Mouse (Mus musculus) neutrophil, adult 83 days (primary cell): ENCODE measurements around the gene Gpbp1l1. TPM values are rescaled to one million over a fixed set of nuclear protein-coding genes. Genes with fewer than 3 reads are reported as not detected.

Source experiments
- total RNA-seq, 2 experiments: library from RNA; stranded (reverse); gene quantifications; one replicate each; pipeline ENCODE4 v1.2.4; 2023

Gene Gpbp1l1
- total RNA-seq: 10 to 100 TPM; 74.2 to 81.3 TPM

GRCm38 (mm10) chr4:116557306-116558121, at the start of gene Gpbp1l1:
Gpbp1l1 (plus strand) TSS chr4:116557658.

DNA sequence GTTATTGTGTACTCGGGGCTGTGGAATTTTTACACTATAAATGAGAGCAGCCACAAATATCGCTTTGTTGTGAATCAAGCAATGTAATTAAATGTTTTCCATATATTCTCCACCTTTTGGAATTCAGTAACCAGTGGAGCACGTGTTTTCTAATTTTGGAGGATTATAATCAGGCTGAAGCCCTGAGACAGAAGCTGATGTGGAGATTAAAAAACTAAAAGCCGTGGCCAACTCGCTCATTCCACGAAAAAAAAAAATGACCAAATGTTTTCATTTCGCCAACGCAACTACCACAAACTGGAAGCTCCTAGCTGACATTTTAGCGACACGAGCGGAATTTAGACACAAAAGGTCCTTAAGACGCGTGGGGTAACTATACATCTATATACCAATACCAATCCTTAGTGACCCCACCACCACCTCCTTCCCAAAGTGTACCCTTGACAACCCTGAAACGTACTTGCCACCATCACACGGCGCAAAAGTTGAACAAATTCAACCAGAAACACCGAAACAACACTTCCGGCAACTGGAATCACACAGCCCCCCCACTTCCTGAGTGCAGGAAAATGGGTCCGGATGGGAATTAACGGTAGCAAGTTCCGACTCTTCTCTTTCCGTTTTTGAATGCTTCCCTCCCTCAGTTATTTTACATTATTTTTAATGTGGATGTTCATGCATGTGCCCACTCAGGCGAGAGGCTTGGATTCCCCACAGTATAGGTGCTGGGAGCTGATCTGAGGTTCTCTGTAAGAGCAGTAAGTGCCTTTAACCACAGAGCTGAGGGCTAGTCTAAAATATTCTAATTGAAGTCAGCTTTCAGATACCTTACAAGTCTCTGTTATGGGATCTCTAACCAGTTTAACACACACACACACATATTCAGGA, 1.8 kb upstream of the Gpbp1l1 start, which contains the start of gene Tmem69:
Gene Tmem69, minus strand, starts transcription at position 524 of the 888 bp plus-strand sequence.

GRCm38 (mm10) chr4:116596379-116596778, 38.9 kb downstream of the Gpbp1l1 start, which contains the start of gene Ccdc17:
Ccdc17 (plus strand) TSS chr4:116596654.

GRCm38 (mm10) chr4:116627722-116628662, 70.5 kb downstream of the Gpbp1l1 start, which contains the start of gene Nasp:
Nasp (minus strand) TSS chr4:116627941.

Other genes starting within 250 kb of the Gpbp1l1 start
- gene Mast2, start 93.5 kb upstream of the Gpbp1l1 start, total RNA-seq: 10 to 100 TPM; 27.5 to 28.4 TPM
- 1 to 10 TPM; 8.1 to 8.6 TPM for gene Ipp, start 50.1 kb upstream of the Gpbp1l1 start, total RNA-seq
- gene Tmem69, start 1.7 kb upstream of the Gpbp1l1 start, total RNA-seq: 1 to 10 TPM; 8.0 to 8.4 TPM
- gene Ccdc17, start 39.0 kb downstream of the Gpbp1l1 start, total RNA-seq: 1 to 10 TPM; 6.0 to 6.6 TPM
- gene Nasp, start 70.3 kb downstream of the Gpbp1l1 start, total RNA-seq: 10 to 100 TPM; 57.0 to 59.7 TPM
- gene Akr1a1, start 94.0 kb downstream of the Gpbp1l1 start, total RNA-seq: 100 to 1,000 TPM; 266 to 278 TPM
- gene Prdx1, start 127.9 kb downstream of the Gpbp1l1 start, total RNA-seq: 100 to 1,000 TPM; 140 to 144 TPM
- gene Mmachc, start 150.7 kb downstream of the Gpbp1l1 start, total RNA-seq: 1 to 10 TPM; 2.5 to 2.9 TPM
- gene Ccdc163, start 150.9 kb downstream of the Gpbp1l1 start, total RNA-seq: 10 to 100 TPM; 11.0 to 13.5 TPM
- gene Tesk2, start 163.3 kb downstream of the Gpbp1l1 start, total RNA-seq: 10 to 100 TPM; 33.8 to 35.2 TPM
- gene Toe1, start 250.0 kb downstream of the Gpbp1l1 start, total RNA-seq: 10 to 100 TPM; 14.0 to 16.1 TPM